Mouse (Mus musculus) limb, embryonic 13.5 days (tissue): ENCODE measurements around the gene Gcgr. TPM values are rescaled to one million over a fixed set of nuclear protein-coding genes. Genes with fewer than 3 reads are reported as not detected.
"Not testable (repeated sequence)": the region's sequence is repeated elsewhere in the genome, so short reads cannot be mapped to it uniquely, and the experiment has no call there.

ENCODE experiments used
- ATAC-seq: fragments of 200-750 bp; cut with Nextera tagmentation; 2 replicates; pipeline ENCODE4 v1.8.0; 2017; ENCODE audit warnings: low read depth, moderate number of reproducible peaks, moderate TSS enrichment; ENCODE audit not compliant: low FRiP score
- H3K27ac ChIP-seq: fragments of 300-500 bp; sonication (generic); 2 replicates; pipeline ENCODE4 v1.5.1; 2015; ENCODE audit warnings: inconsistent platforms, mild to moderate bottlenecking, moderate library complexity
- H3K27me3 ChIP-seq: fragments of 300-500 bp; sonication (generic); 2 replicates; pipeline ENCODE4 v1.6.1; 2015; ENCODE audit warnings: mild to moderate bottlenecking, inconsistent platforms
- H3K36me3 ChIP-seq: fragments of 300-500 bp; sonication (generic); 2 replicates; pipeline ENCODE4 v1.6.1; 2015; ENCODE audit warnings: inconsistent platforms, mild to moderate bottlenecking, moderate library complexity
- H3K4me1 ChIP-seq: fragments of 300-500 bp; sonication (generic); 2 replicates; pipeline ENCODE4 v1.6.1; 2015; ENCODE audit warnings: inconsistent platforms
- H3K4me2 ChIP-seq: fragments of 300-500 bp; sonication (generic); replicated peaks from 2 replicates; pipeline ENCODE4 v1.6.1; 2015; ENCODE audit warnings: inconsistent platforms, mild to moderate bottlenecking, moderate library complexity
- H3K4me3 ChIP-seq: fragments of 300-500 bp; sonication (generic); 2 replicates; pipeline ENCODE4 v1.5.1; 2015; ENCODE audit warnings: moderate library complexity, mild to moderate bottlenecking, inconsistent platforms
- H3K9ac ChIP-seq: fragments of 300-500 bp; sonication (generic); 2 replicates; pipeline ENCODE4 v1.6.1; 2015; ENCODE audit warnings: mild to moderate bottlenecking, inconsistent platforms
- H3K9me3 ChIP-seq: fragments of 300-500 bp; sonication (generic); 2 replicates; pipeline ENCODE4 v1.6.1; 2016; ENCODE audit warnings: inconsistent platforms
- WGBS: fragments of 180-500 bp; shearing (Covaris S2); methylation state at CpG from one replicate; pipeline ENCODE4 v1.1.7; 2015; 5-methylcytosine and 5-hydroxymethylcytosine counted together
- polyA plus RNA-seq: library from polyadenylated mRNA; unstranded; fragments of >200 nt; fragmentation: Nextera tagmentation; extraction: Ambion mirVana; gene quantifications from 2 replicates; pipeline ENCODE4 v1.2.1, GENCODE M21; 2015

Gene Gcgr
- polyA plus RNA-seq, 1 experiment from 2014 or later: 7.3 TPM

GRCm38 (mm10) chr11:120582268-120582981 is 51.9 kb downstream of the Gcgr start:
- H3K27ac ChIP-seq: peak overlapping the region; percentile 92
- ATAC-seq: 0 out of 2 replicates have a peak, but pooled peaks have one; percentile 3
- H3K27me3 ChIP-seq: no peaks in the 10 kb centered on the region
- H3K9ac ChIP-seq: peak overlapping the region; percentile 93
- H3K4me3 ChIP-seq: peak overlapping the region; percentile 69
- H3K36me3 ChIP-seq: peaks cover 62% of the 10 kb centered on the region
- H3K9me3 ChIP-seq: peaks cover 6% of the 10 kb centered on the region; the same call in 1 of the 2 replicates
- peaks cover 24% of the 10 kb centered on the region for H3K4me1 ChIP-seq
- peak overlapping the region; percentile 98 for H3K4me2 ChIP-seq
- 61% methylated on average over 8 of the region's 8 CpGs for WGBS

- not testable (repeated sequence) for H3K4me2 ChIP-seq, H3K27me3 ChIP-seq, H3K9me3 ChIP-seq, H3K9ac ChIP-seq, ATAC-seq, H3K4me3 ChIP-seq, H3K27ac ChIP-seq
- WGBS: 87% methylated on average over 2 of the region's 2 CpGs
- peaks cover 24% of the 10 kb centered on the region for H3K4me1 ChIP-seq
- H3K36me3 ChIP-seq: peaks cover 62% of the 10 kb centered on the region
These were observed 52.4 kb downstream of the Gcgr start for GRCm38 (mm10) chr11:120582982-120583293.

GRCm38 (mm10) chr11:120583937-120584336 is 53.4 kb downstream of the Gcgr start:
- 93% methylated on average over 1 of the region's 1 CpGs for whole genome bisulfite sequencing
- no peaks in the 10 kb centered on the region for H3K27me3 ChIP-seq
- no peak overlapping the region for H3K27ac ChIP-seq
- H3K9ac ChIP-seq: no peak overlapping the region
- no peak for ATAC-seq
- peaks cover 24% of the 10 kb centered on the region for H3K4me1 ChIP-seq
- peaks cover 62% of the 10 kb centered on the region for H3K36me3 ChIP-seq
- H3K4me2 ChIP-seq: no peak overlapping the region
- no peak overlapping the region for H3K4me3 ChIP-seq
- H3K9me3 ChIP-seq: peaks cover 6% of the 10 kb centered on the region; the same call in 1 of the 2 replicates

GRCm38 (mm10) chr11:120588531-120588930 is 58.0 kb downstream of the Gcgr start:
- Histone ChIP-seq H3K9ac (no peak overlapping the region), H3K27me3 (no peaks in the 10 kb centered on the region), H3K27ac (no peak overlapping the region), H3K36me3 (peaks cover 95% of the 10 kb centered on the region), H3K4me3 (no peak overlapping the region), H3K4me2 (no peak overlapping the region), H3K4me1 (no peaks in the 10 kb centered on the region), H3K9me3 (peaks cover 6% of the 10 kb centered on the region; the same call in 1 of the 2 replicates)
- ATAC-seq: no peak
- 95% methylated on average over 6 of the region's 6 CpGs for WGBS

Other genes starting within 250 kb of the Gcgr start
- gene Actg1, start 182.2 kb upstream of the Gcgr start, polyA plus RNA-seq: 2,628 and 2,724 TPM in 2 replicates
- gene Fscn2, start 169.2 kb upstream of the Gcgr start, polyA plus RNA-seq: 0.52 and 0.61 TPM in 2 replicates
- 37.0 and 38.6 TPM in 2 replicates for gene Faap100, start 151.9 kb upstream of the Gcgr start, polyA plus RNA-seq
- 34.3 and 37.6 TPM in 2 replicates for gene Nploc4, start 93.0 kb upstream of the Gcgr start, polyA plus RNA-seq
- gene Tspan10, start 88.1 kb upstream of the Gcgr start, polyA plus RNA-seq: 0.14 TPM in 1 of 2 replicates, not detected in the other
- 0.38 and 0.39 TPM in 2 replicates for gene Pde6g, start 77.2 kb upstream of the Gcgr start, polyA plus RNA-seq
- 12.2 and 12.4 TPM in 2 replicates for gene Oxld1, start 72.6 kb upstream of the Gcgr start, polyA plus RNA-seq
- 37.1 and 41.7 TPM in 2 replicates for gene Ccdc137, start 72.6 kb upstream of the Gcgr start, polyA plus RNA-seq
- gene Arl16, start 63.1 kb upstream of the Gcgr start, polyA plus RNA-seq: 65.8 and 67.9 TPM in 2 replicates
- 120 and 124 TPM in 2 replicates for gene Mrpl12, start 46.1 kb upstream of the Gcgr start, polyA plus RNA-seq
- 46.8 and 49.0 TPM in 2 replicates for gene Slc25a10, start 38.9 kb upstream of the Gcgr start, polyA plus RNA-seq
- 245 TPM in 2 replicates for gene Mcrip1, start 19.0 kb downstream of the Gcgr start, polyA plus RNA-seq
- 0.59 and 0.94 TPM in 2 replicates for gene Ppp1r27, start 20.4 kb downstream of the Gcgr start, polyA plus RNA-seq
- gene P4hb, start 42.6 kb downstream of the Gcgr start, polyA plus RNA-seq: 775 and 791 TPM in 2 replicates
- gene Arhgdia, start 50.9 kb downstream of the Gcgr start, polyA plus RNA-seq: 530 and 555 TPM in 2 replicates
- 480 and 508 TPM in 2 replicates for gene Alyref, start 67.7 kb downstream of the Gcgr start, polyA plus RNA-seq
- 217 and 222 TPM in 2 replicates for gene Anapc11, start 67.7 kb downstream of the Gcgr start, polyA plus RNA-seq
- 2.3 and 2.8 TPM in 2 replicates for gene Npb, start 77.8 kb downstream of the Gcgr start, polyA plus RNA-seq
- 150 and 153 TPM in 2 replicates for gene Pcyt2, start 87.2 kb downstream of the Gcgr start, polyA plus RNA-seq
- gene Sirt7, start 94.5 kb downstream of the Gcgr start, polyA plus RNA-seq: 25.6 and 28.8 TPM in 2 replicates
- 27.0 and 28.9 TPM in 2 replicates for gene Mafg, start 102.9 kb downstream of the Gcgr start, polyA plus RNA-seq
- gene Pycr1, start 113.1 kb downstream of the Gcgr start, polyA plus RNA-seq: 43.7 and 45.6 TPM in 2 replicates
- 0.36 and 1.3 TPM in 2 replicates for gene Myadml2, start 117.5 kb downstream of the Gcgr start, polyA plus RNA-seq
- 4.3 and 6.5 TPM in 2 replicates for gene Notum, start 130.5 kb downstream of the Gcgr start, polyA plus RNA-seq
- 128 and 129 TPM in 2 replicates for gene Aspscr1, start 142.3 kb downstream of the Gcgr start, polyA plus RNA-seq
- 139 and 145 TPM in 2 replicates for gene Cenpx, start 183.0 kb downstream of the Gcgr start, polyA plus RNA-seq
- 66.2 and 75.4 TPM in 2 replicates for gene Lrrc45, start 183.2 kb downstream of the Gcgr start, polyA plus RNA-seq
- 66.2 and 70.5 TPM in 2 replicates for gene Rac3, start 190.8 kb downstream of the Gcgr start, polyA plus RNA-seq
- 15.6 and 16.2 TPM in 2 replicates for gene Dcxr, start 196.6 kb downstream of the Gcgr start, polyA plus RNA-seq
- 7.7 and 10.1 TPM in 2 replicates for gene Cbr2, start 201.4 kb downstream of the Gcgr start, polyA plus RNA-seq
- gene Hmga1b, start 232.1 kb downstream of the Gcgr start, polyA plus RNA-seq: 4.5 and 4.9 TPM in 2 replicates